Mouse (Mus musculus): ENCODE measurements at regions not wholly inside any gene's neighbourhood (a gene's known extent, or its start where the extent isn't known, plus 50 kb on each side); places are given as distances from the start of the nearest gene placed in this dataset.

DNA sequence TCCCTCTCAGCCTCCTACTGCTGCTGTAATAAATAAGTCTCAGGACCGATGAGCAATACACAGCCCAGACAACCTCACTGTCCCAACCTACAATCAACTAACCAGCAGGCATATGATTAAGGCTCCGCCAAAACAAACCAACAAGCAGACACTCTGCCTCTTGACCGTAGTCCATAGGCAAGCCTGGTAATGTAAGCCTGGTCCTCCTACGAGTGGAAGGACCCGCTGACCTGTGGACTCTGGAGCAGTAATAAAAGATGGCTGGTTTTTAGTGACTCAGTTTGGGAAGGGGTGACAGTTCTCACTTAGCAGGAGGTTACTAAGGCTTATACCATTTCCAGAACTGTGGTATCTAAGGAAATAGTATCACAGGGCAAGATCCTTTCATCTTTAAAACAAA lies 53.4 kb downstream of the Gm47996 start:
- Histone ChIP-seq H3K9me3 (replicated peaks) (no peaks in the 10 kb centered on the region), H3K9ac (no peak overlapping the region), H3K27ac (ENCODE audit: poor library complexity, severe bottlenecking) (no peak overlapping the region), H3K4me2 (no peak overlapping the region), H3K27me3 (replicated peaks) (no peaks in the 10 kb centered on the region), H3K4me3 (no peak overlapping the region), H3K4me1 (replicated peaks) (peaks cover 6% of the 10 kb centered on the region; the same call in 1 of the 2 replicates), H3K36me3 (no peaks in the 10 kb centered on the region)
- WGBS: 80% methylated on average over 5 of the region's 5 CpGs
- ATAC-seq (ENCODE audit: insufficient number of reproducible peaks, low FRiP score): no peak

DNA sequence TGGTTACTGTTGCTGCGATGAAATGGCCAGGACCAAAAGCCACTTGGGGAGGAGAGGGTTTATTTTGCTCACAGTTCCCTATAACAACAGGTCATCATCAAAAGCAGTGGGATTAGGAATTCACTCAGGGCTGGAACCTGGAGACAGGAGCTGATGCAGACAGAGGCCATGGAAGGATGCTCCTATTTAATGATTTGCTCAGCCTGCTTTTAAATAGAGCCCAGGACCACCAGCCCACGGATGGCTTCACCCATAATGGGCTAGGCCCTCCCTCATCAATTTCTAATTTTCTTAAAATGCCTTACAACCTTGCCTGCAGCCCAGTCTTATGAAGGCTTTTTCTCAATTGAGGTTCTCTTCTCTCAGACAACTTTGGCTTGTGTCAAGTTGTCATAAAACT lies 53.9 kb downstream of the Gm47996 start:
- Histone ChIP-seq H3K27ac (ENCODE audit: poor library complexity, severe bottlenecking) (no peak overlapping the region), H3K27me3 (replicated peaks) (no peaks in the 10 kb centered on the region), H3K4me2 (no peak overlapping the region), H3K4me1 (replicated peaks) (peaks cover 3% of the 10 kb centered on the region; the same call in 1 of the 2 replicates), H3K4me3 (no peak overlapping the region), H3K9ac (no peak overlapping the region), H3K36me3 (no peaks in the 10 kb centered on the region), H3K9me3 (replicated peaks) (no peaks in the 10 kb centered on the region)
- WGBS: 81% methylated on average over 2 of the region's 2 CpGs
- ATAC-seq (ENCODE audit: insufficient number of reproducible peaks, low FRiP score): no peak

DNA sequence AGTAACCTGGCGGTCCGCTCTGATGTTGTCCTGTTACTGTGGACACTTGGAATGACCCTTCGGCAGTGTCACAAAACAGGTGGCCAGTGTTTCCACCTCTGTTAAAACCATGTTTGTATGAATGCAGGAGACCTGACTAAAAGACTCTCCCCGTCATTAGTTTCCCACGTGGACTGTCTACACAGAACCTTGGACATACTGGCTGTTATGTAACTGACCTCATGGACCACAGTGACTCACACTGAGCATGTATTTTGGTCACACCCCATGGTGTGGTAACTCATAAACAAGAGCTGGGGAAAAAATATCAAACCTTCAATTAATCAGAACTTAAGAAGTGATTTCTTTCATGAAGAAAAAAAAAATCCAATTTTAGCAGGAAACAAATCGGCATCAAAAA lies 54.9 kb downstream of the Gm47996 start:
- no peaks in the 10 kb centered on the region for H3K4me1 ChIP-seq (replicated peaks)
- no peak overlapping the region for H3K9ac ChIP-seq
- H3K9me3 ChIP-seq (replicated peaks): no peaks in the 10 kb centered on the region
- no peaks in the 10 kb centered on the region for H3K36me3 ChIP-seq
- H3K4me3 ChIP-seq: no peak overlapping the region
- H3K27me3 ChIP-seq (replicated peaks): no peaks in the 10 kb centered on the region
- no peak overlapping the region for H3K27ac ChIP-seq (ENCODE audit: poor library complexity, severe bottlenecking)
- no peak overlapping the region for H3K4me2 ChIP-seq
- WGBS: 92% methylated on average over 6 of the region's 6 CpGs
- no peak for ATAC-seq (ENCODE audit: insufficient number of reproducible peaks, low FRiP score)

DNA sequence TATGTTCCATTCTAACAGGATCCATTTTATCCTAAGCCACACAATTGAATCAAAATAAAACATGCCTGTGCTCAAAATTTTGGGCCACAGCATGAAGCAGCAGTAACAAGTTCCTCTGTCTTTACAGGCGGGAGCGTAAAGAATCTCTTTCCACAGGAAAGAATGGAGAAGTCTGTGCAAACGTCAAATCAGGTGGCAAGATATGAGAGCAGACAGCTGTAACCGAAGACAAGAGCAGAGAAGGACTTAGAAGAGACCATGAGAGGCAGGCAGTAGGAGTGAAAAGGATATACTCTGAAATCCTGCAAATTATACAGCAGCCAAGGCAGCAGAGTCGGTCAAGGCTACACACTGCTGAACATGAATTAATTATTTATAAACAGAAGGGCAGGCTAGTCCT lies 55.7 kb downstream of the Gm47996 start:
- Histone ChIP-seq H3K27ac (ENCODE audit: poor library complexity, severe bottlenecking) (no peak overlapping the region), H3K36me3 (no peaks in the 10 kb centered on the region), H3K9ac (no peak overlapping the region), H3K9me3 (replicated peaks) (no peaks in the 10 kb centered on the region), H3K27me3 (replicated peaks) (no peaks in the 10 kb centered on the region), H3K4me2 (no peak overlapping the region), H3K4me1 (replicated peaks) (0 out of 2 replicates have a peak, but pooled peaks cover under 1% of the 10 kb centered on the region), H3K4me3 (no peak overlapping the region)
- ATAC-seq (ENCODE audit: insufficient number of reproducible peaks, low FRiP score): no peak
- WGBS: 50% methylated on average over 5 of the region's 5 CpGs

DNA sequence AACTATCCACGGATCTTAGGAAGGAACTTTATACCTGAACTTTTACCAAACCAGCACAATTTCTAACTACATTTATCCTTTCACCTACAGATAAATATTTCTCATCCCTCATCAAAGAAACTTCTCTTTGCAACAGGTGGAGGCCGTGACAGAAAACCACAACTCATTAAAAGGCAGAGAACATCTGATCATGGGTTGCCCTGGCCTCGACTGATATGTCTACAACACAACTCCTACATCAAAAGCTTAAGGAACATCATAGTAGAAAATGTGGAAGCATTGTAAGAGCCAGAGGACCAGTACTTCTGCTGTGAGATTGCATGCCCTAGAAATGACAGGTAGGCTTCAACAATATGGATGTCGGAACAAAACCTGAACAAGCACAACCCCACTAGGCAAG lies 56.8 kb downstream of the Gm47996 start:
- Histone ChIP-seq H3K27me3 (replicated peaks) (no peaks in the 10 kb centered on the region), H3K4me3 (no peak overlapping the region), H3K4me2 (no peak overlapping the region), H3K36me3 (no peaks in the 10 kb centered on the region), H3K9ac (no peak overlapping the region), H3K9me3 (replicated peaks) (no peaks in the 10 kb centered on the region), H3K27ac (ENCODE audit: poor library complexity, severe bottlenecking) (no peak overlapping the region), H3K4me1 (replicated peaks) (0 out of 2 replicates have a peak, but pooled peaks cover 4% of the 10 kb centered on the region)
- no peak for ATAC-seq (ENCODE audit: insufficient number of reproducible peaks, low FRiP score)
- 81% methylated on average over 4 of the region's 4 CpGs for WGBS

DNA sequence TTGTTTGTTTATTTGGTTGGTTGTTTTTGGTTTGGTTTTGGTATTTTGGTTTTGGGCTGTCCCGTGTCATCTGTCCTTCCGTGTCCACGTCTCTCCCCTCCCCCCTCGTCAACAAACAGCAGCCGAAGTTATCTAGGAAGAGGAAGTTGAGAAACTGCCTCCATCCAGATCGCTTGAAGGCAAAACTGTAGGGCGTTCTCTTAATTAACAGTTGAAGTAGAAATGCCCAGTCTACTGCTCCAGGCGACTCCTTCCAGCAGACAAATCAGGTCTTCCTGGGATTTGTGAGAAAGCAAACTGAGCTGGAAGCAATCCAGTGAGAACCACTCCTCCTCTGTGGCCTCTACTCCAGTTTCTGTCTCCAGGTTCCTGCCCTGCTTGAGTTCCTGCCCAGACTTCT lies 60.8 kb downstream of the Gm47996 start:
- ATAC-seq (ENCODE audit: insufficient number of reproducible peaks, low FRiP score): no peak
- Histone ChIP-seq H3K4me2 (0 out of 2 replicates have a peak overlapping the region, but pooled peaks have one; percentile 4), H3K27ac (ENCODE audit: poor library complexity, severe bottlenecking) (peak overlapping the region; percentile 44; the same call in 1 of the 2 replicates), H3K36me3 (no peaks in the 10 kb centered on the region), H3K9ac (no peak overlapping the region), H3K4me1 (replicated peaks) (0 out of 2 replicates have a peak, but pooled peaks cover 4% of the 10 kb centered on the region), H3K4me3 (no peak overlapping the region), H3K9me3 (replicated peaks) (no peaks in the 10 kb centered on the region), H3K27me3 (replicated peaks) (no peaks in the 10 kb centered on the region)
- WGBS: 46% methylated on average over 8 of the region's 8 CpGs

DNA sequence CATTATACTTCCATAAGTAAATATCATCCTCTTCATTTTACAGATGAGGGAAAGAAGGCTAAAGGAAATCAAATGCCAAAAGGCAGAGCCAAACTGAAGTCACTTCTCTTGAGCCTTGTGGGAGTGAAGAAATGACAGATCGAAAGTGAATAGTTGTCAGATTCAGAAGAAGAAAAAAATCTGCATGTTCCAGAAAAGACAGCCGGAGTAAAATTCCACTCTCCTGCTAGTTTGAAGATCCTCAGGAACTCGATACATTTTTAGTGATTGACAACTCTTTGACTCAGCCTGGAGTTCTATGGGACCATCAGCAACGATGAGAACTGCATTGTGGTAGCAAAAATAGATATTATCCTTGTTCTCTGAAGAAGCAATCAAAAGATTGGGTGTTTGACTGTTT lies 64.4 kb downstream of the Gm47996 start:
- no peak overlapping the region for H3K4me2 ChIP-seq
- no peak overlapping the region for H3K4me3 ChIP-seq
- H3K36me3 ChIP-seq: no peaks in the 10 kb centered on the region
- 83% methylated on average over 4 of the region's 4 CpGs for WGBS
- ATAC-seq (ENCODE audit: insufficient number of reproducible peaks, low FRiP score): no peak
- H3K9me3 ChIP-seq (replicated peaks): no peaks in the 10 kb centered on the region
- H3K27ac ChIP-seq (ENCODE audit: poor library complexity, severe bottlenecking): no peak overlapping the region
- no peaks in the 10 kb centered on the region for H3K27me3 ChIP-seq (replicated peaks)
- H3K9ac ChIP-seq: no peak overlapping the region
- 0 out of 2 replicates have a peak, but pooled peaks cover 4% of the 10 kb centered on the region for H3K4me1 ChIP-seq (replicated peaks)

DNA sequence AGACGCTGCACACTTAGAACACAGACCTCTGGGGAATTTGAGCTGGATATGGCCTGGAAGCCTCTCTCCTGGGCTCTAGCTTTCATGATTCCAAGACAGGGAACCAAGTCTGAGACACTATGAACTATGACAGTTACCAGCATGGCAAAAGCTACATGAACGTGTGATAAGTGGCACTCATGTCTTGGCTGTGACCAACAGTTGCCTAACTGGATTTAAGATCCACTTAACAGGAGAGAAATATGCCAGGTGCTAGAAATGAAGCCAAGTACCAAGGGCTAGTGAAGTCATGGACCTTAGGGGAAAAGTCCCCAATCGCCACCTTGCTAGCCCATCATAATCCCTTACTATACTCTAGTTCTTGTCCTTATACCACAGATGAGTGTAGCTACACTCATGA lies 65.7 kb downstream of the Gm47996 start:
- H3K4me1 ChIP-seq (replicated peaks): 0 out of 2 replicates have a peak, but pooled peaks cover 4% of the 10 kb centered on the region
- no peak overlapping the region for H3K4me3 ChIP-seq
- H3K9me3 ChIP-seq (replicated peaks): no peaks in the 10 kb centered on the region
- H3K36me3 ChIP-seq: no peaks in the 10 kb centered on the region
- no peak overlapping the region for H3K27ac ChIP-seq (ENCODE audit: poor library complexity, severe bottlenecking)
- H3K9ac ChIP-seq: no peak overlapping the region
- H3K4me2 ChIP-seq: no peak overlapping the region
- 85% methylated on average over 3 of the region's 3 CpGs for WGBS
- H3K27me3 ChIP-seq (replicated peaks): no peaks in the 10 kb centered on the region
- ATAC-seq (ENCODE audit: insufficient number of reproducible peaks, low FRiP score): no peak

DNA sequence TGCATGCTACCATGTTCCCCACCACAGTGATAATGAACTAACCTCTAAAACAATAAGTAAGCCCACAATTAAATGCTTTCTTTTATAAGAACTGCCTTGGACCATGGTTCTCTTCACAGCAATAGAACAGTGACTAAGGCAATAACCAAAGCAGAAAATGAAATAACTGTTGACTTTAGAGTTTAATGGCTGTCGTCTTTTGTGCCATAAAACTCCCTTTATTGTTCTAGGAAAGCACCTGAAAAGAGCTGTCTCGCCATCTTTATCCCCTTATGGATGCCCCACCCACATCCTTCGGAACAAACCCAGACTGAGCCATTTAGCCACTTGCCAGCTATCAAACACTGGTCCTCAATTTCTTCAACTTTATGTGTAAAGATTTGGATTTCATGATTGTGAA lies 64.3 kb upstream of the Ivns1abp start:
- Histone ChIP-seq H3K4me3 (no peak overlapping the region), H3K36me3 (no peaks in the 10 kb centered on the region), H3K9me3 (replicated peaks) (no peaks in the 10 kb centered on the region), H3K27ac (ENCODE audit: poor library complexity, severe bottlenecking) (no peak overlapping the region), H3K9ac (no peak overlapping the region), H3K27me3 (replicated peaks) (no peaks in the 10 kb centered on the region), H3K4me2 (no peak overlapping the region), H3K4me1 (replicated peaks) (no peaks in the 10 kb centered on the region)
- 85% methylated on average over 3 of the region's 3 CpGs for WGBS
- ATAC-seq (ENCODE audit: insufficient number of reproducible peaks, low FRiP score): no peak

DNA sequence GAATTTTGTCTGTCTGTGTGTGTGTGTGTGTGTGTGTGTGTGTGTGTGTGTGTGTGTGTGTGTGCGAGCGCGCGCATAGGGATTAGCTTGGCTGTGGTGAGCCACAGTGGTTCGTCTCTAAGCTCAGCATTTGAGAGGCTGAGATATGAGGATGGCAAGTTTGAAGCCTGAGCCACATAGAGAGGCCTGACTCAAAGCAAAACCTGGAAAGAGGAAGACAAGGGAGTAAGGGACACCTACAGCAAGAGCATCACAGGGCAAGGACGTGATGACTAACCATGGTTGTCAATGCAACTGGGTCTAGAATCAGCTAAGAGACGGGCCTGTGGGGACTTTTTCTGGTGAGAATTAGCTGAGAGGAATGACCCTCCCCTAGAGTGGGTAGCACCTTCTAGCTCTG lies 59.2 kb upstream of the Ivns1abp start:
- H3K9ac ChIP-seq: no peak overlapping the region
- WGBS: 88% methylated on average over 7 of the region's 7 CpGs
- H3K4me3 ChIP-seq: no peak overlapping the region
- H3K27ac ChIP-seq (ENCODE audit: poor library complexity, severe bottlenecking): no peak overlapping the region
- no peak overlapping the region for H3K4me2 ChIP-seq
- H3K27me3 ChIP-seq (replicated peaks): no peaks in the 10 kb centered on the region
- no peaks in the 10 kb centered on the region for H3K9me3 ChIP-seq (replicated peaks)
- no peaks in the 10 kb centered on the region for H3K36me3 ChIP-seq
- no peak for ATAC-seq (ENCODE audit: insufficient number of reproducible peaks, low FRiP score)
- H3K4me1 ChIP-seq (replicated peaks): peaks cover 12% of the 10 kb centered on the region; the same call in 1 of the 2 replicates

DNA sequence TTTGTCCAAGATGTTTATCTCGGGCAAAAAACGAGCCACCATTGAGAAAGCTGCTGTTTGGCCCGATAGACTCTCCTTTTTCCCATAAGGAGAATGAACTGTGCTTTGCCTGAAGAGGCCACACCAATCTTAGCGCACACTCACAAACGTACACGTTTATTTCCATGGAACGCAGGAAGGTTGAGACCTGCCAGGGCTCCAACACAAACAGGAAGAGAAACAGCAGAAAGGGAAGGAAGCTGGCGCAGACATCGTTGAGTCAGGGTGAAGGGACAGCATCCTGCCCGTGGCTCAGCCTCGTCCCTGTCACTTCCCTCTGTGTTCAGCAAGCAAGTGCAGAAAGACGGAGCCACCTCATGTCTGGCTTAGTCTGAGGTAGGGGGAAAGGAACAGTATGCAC lies 56.8 kb upstream of the Ivns1abp start:
- Histone ChIP-seq H3K36me3 (no peaks in the 10 kb centered on the region), H3K4me2 (peak overlapping the region; percentile 8; the same call in 1 of the 2 replicates), H3K27ac (ENCODE audit: poor library complexity, severe bottlenecking) (peak overlapping the region; percentile 63), H3K4me1 (replicated peaks) (peaks cover 13% of the 10 kb centered on the region; the same call in 1 of the 2 replicates), H3K9me3 (replicated peaks) (no peaks in the 10 kb centered on the region), H3K27me3 (replicated peaks) (no peaks in the 10 kb centered on the region), H3K9ac (no peak overlapping the region), H3K4me3 (no peak overlapping the region)
- ATAC-seq (ENCODE audit: insufficient number of reproducible peaks, low FRiP score): peak; percentile 72
- WGBS: 50% methylated on average over 12 of the region's 12 CpGs

DNA sequence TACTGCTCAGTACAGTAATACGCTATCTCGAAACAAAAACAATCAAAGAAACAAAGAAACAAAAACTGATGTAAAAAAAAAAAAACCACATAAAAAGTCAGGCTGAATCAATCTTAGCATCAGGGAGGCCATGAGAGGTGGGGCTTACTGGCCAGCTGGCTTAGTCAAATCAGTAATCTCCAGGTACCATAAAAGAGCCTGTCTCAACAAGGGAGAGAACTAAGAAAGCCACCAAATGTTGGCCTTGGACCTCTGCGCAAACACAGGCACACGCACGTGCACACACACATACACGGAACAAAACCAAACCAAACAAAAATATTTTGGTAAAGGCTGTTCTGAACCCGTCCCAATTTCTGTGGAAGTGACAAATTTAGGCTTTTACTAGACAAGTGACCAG lies 55.2 kb upstream of the Ivns1abp start:
- Histone ChIP-seq H3K27ac (ENCODE audit: poor library complexity, severe bottlenecking) (no peak overlapping the region), H3K4me1 (replicated peaks) (peaks cover 13% of the 10 kb centered on the region; the same call in 1 of the 2 replicates), H3K4me2 (no peak overlapping the region), H3K9ac (no peak overlapping the region), H3K27me3 (replicated peaks) (no peaks in the 10 kb centered on the region), H3K36me3 (no peaks in the 10 kb centered on the region), H3K4me3 (no peak overlapping the region), H3K9me3 (replicated peaks) (no peaks in the 10 kb centered on the region)
- 76% methylated on average over 7 of the region's 7 CpGs for WGBS
- ATAC-seq (ENCODE audit: insufficient number of reproducible peaks, low FRiP score): no peak

Data from heart, embryonic 12.5 days (tissue).